Mouse (Mus musculus) kidney, postnatal 0 days (tissue): ENCODE measurements at regions not wholly inside any gene's neighbourhood (a gene's known extent, or its start where the extent isn't known, plus 50 kb on each side); places are given as distances from the start of the nearest gene placed in this dataset.

Experiments
- ATAC-seq: fragments of 200-750 bp; cut with Nextera tagmentation; replicated peaks from 2 replicates; pipeline ENCODE4 v1.8.0; 2017; ENCODE audit warnings: low read depth, moderate number of reproducible peaks, moderate TSS enrichment, moderate library complexity; ENCODE audit not compliant: low FRiP score
- DNase-seq: peaks from one replicate; pipeline ENCODE4 v3.0.0-alpha.2; 2016; ENCODE audit warnings: low spot score
- H3K27ac ChIP-seq: fragments of 300-500 bp; sonication (generic); 2 replicates; pipeline ENCODE4 v1.5.1; 2014; ENCODE audit warnings: mild to moderate bottlenecking
- H3K27me3 ChIP-seq: fragments of 300-500 bp; sonication (generic); 2 replicates; pipeline ENCODE4 v1.6.1; 2014; ENCODE audit warnings: low read length, mixed read lengths; ENCODE audit not compliant: insufficient read depth
- H3K36me3 ChIP-seq: fragments of 300-500 bp; sonication (generic); 2 replicates; pipeline ENCODE4 v1.6.1; 2014; ENCODE audit warnings: low read length, mixed read lengths; ENCODE audit not compliant: insufficient read depth
- H3K4me1 ChIP-seq: fragments of 300-500 bp; sonication (generic); replicated peaks from 2 replicates; pipeline ENCODE4 v1.6.1; 2014; ENCODE audit warnings: antibody characterized with exemption, low read length, mixed read lengths; ENCODE audit not compliant: insufficient read depth
- H3K4me2 ChIP-seq: fragments of 300-500 bp; sonication (generic); 2 replicates; pipeline ENCODE4 v1.6.1; 2014; ENCODE audit warnings: mild to moderate bottlenecking, low read length, moderate library complexity, mixed read lengths
- H3K4me3 ChIP-seq: fragments of 300-500 bp; sonication (generic); replicated peaks from 2 replicates; pipeline ENCODE4 v1.5.1; 2014; ENCODE audit warnings: low read depth, low read length
- H3K9ac ChIP-seq: fragments of 300-500 bp; sonication (generic); 2 replicates; pipeline ENCODE4 v1.6.1; 2014; ENCODE audit warnings: low read depth, low read length
- H3K9me3 ChIP-seq: fragments of 300-500 bp; sonication (generic); replicated peaks from 2 replicates; pipeline ENCODE4 v1.6.1; 2016; ENCODE audit warnings: low read length, inconsistent platforms, mixed read lengths
- CTCF ChIP-seq: IDR thresholded peaks from 2 replicates; pipeline ENCODE4 v1.5.1; 2016; ENCODE audit warnings: antibody characterized with exemption, low read depth, mild to moderate bottlenecking, moderate library complexity
- WGBS: fragments of 180-500 bp; shearing (Covaris S2); extraction: QIAGEN DNeasy Blood & Tissue Kit; methylation state at CpG from one replicate; pipeline ENCODE4 v1.1.7; 2014; 5-methylcytosine and 5-hydroxymethylcytosine counted together

DNA sequence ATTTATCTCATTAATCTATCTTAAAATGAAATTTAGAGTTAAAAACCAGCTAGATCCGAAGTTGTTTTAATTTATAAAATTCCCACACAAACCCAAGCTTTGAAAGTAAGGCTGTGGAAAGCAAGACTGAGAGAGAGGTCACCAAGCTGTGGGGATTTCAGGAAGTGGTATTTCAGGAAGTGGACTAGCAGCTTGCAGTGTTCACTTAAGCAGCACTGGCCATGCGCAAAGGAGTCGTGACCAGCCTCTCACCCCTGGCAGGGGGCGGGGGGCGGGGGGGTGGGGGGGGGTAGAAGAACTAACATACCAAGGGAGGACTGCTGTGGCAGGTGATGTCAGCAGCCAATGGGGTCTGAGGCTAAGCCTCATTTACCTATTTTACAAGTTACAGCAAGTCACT lies 158.7 kb upstream of the Ttc29 start:
- peak; percentile 86 for ATAC-seq
- WGBS: 10% methylated on average over 5 of the region's 5 CpGs
- H3K4me2 ChIP-seq: peak overlapping the region; percentile 17; the same call in 1 of the 2 replicates

DNA sequence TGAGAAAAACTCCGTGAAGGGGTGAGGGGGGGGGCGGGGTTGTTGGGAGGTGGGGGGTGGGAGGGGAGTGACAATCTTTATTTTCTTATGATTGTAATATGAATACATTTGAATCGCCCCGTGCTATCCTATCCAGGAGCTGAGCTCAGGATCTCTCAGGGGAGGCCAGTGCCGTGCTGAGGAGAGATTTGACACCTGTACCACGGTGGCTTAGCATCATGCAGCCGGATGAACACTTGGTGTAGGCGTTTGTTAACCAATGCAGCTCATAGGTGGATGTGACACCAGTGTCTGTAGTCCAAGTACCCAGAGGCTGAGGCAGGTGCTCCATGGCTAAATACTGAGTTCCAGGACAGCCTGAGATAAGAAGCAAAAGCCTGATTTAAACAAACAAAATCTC lies 158.2 kb upstream of the Ttc29 start:
- no peak for DNase-seq
- TF ChIP-seq CTCF: no peak
- H3K27ac ChIP-seq: 0 out of 2 replicates have a peak overlapping the region, but pooled peaks have one; percentile 52
- WGBS: 8% methylated on average over 8 of the region's 8 CpGs
- H3K4me1 ChIP-seq: 0 out of 2 replicates have a peak, but pooled peaks cover 3% of the 10 kb centered on the region
- peak overlapping the region; percentile 17; the same call in 1 of the 2 replicates for H3K4me2 ChIP-seq
- no peaks in the 10 kb centered on the region for H3K27me3 ChIP-seq
- no peak overlapping the region for H3K9ac ChIP-seq
- H3K9me3 ChIP-seq: no peaks in the 10 kb centered on the region
- H3K36me3 ChIP-seq: no peaks in the 10 kb centered on the region
- no peak overlapping the region for H3K4me3 ChIP-seq
- peak; percentile 72; the same call in 1 of the 2 replicates for ATAC-seq

More for the DNA sequence above, 158.7 kb upstream of the Ttc29 start:
- TF ChIP-seq CTCF: no peak
- no peaks in the 10 kb centered on the region for H3K36me3 ChIP-seq
- DNase-seq: peak; percentile 65
- H3K27ac ChIP-seq: no peak overlapping the region
- 0 out of 2 replicates have a peak, but pooled peaks cover 3% of the 10 kb centered on the region for H3K4me1 ChIP-seq
- no peak overlapping the region for H3K4me3 ChIP-seq
- no peaks in the 10 kb centered on the region for H3K9me3 ChIP-seq
- no peak overlapping the region for H3K9ac ChIP-seq
- no peaks in the 10 kb centered on the region for H3K27me3 ChIP-seq

DNA sequence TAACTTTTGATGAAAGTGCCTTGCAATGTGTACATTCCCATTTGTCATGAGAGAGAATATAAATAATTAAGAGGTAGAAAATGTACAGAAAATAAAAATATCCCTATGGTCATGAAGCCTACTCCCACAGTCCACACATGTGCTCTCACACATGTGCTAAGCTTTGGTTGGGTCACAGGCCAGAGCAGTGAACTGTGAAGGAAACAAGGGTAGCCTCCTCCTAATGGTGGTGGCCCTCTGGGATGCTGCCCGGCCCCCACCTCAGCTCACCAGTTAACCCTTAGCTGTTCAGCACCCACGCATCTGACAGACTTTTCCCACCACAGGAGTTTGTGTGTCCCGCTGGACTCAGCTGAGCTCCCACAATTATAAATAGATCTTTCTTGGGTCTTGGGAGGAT lies 157.6 kb upstream of the Ttc29 start:
- no peak overlapping the region for H3K27ac ChIP-seq
- no peaks in the 10 kb centered on the region for H3K9me3 ChIP-seq
- no peak overlapping the region for H3K9ac ChIP-seq
- TF ChIP-seq CTCF: no peak
- no peak for ATAC-seq
- 48% methylated on average over 3 of the region's 3 CpGs for WGBS
- no peaks in the 10 kb centered on the region for H3K36me3 ChIP-seq
- no peak for DNase-seq
- H3K4me2 ChIP-seq: no peak overlapping the region
- 0 out of 2 replicates have a peak, but pooled peaks cover 3% of the 10 kb centered on the region for H3K4me1 ChIP-seq
- no peaks in the 10 kb centered on the region for H3K27me3 ChIP-seq
- H3K4me3 ChIP-seq: no peak overlapping the region

- no peak overlapping the region for H3K9ac ChIP-seq
- no peaks in the 10 kb centered on the region for H3K36me3 ChIP-seq
- no peak for DNase-seq
- WGBS: 55% methylated on average over 4 of the region's 4 CpGs
- no peak for ATAC-seq
- H3K9me3 ChIP-seq: no peaks in the 10 kb centered on the region
- no peak overlapping the region for H3K27ac ChIP-seq
- no peaks in the 10 kb centered on the region for H3K27me3 ChIP-seq
- H3K4me2 ChIP-seq: no peak overlapping the region
- no peak overlapping the region for H3K4me3 ChIP-seq
- H3K4me1 ChIP-seq: 0 out of 2 replicates have a peak, but pooled peaks cover 3% of the 10 kb centered on the region
- no peak for TF ChIP-seq CTCF
Observed at GRCm38 (mm10) chr8:78057357-78057756, 155.7 kb upstream of the Ttc29 start.

GRCm38 (mm10) chr8:78061827-78062719 lies 151.0 kb upstream of the Ttc29 start:
- Histone ChIP-seq H3K4me2 (no peak overlapping the region), H3K27ac (no peak overlapping the region), H3K9ac (no peak overlapping the region), H3K27me3 (no peaks in the 10 kb centered on the region), H3K36me3 (no peaks in the 10 kb centered on the region), H3K9me3 (no peaks in the 10 kb centered on the region), H3K4me3 (no peak overlapping the region), H3K4me1 (no peaks in the 10 kb centered on the region)
- DNase-seq (peak; percentile 86), ATAC-seq (no peak)
- TF ChIP-seq CTCF: peak; percentile 83
- 50% methylated on average over 9 of the region's 9 CpGs for WGBS

- H3K4me2 ChIP-seq: peak overlapping the region; percentile 52
- DNase-seq (peak; percentile 76), ATAC-seq (no peak)
- no peaks in the 10 kb centered on the region for H3K36me3 ChIP-seq
- peak; percentile 76 for TF ChIP-seq CTCF
- H3K27me3 ChIP-seq: no peaks in the 10 kb centered on the region
- no peaks in the 10 kb centered on the region for H3K4me1 ChIP-seq
- WGBS: 7% methylated on average over 13 of the region's 13 CpGs
- H3K9me3 ChIP-seq: no peaks in the 10 kb centered on the region
- H3K27ac ChIP-seq: no peak overlapping the region
- H3K9ac ChIP-seq: no peak overlapping the region
- H3K4me3 ChIP-seq: peak overlapping the region; percentile 18
Observed at GRCm38 (mm10) chr8:78063529-78063928, 149.6 kb upstream of the Ttc29 start.
